Mouse (Mus musculus): ENCODE measurements around the gene Ankrd2.

DNA sequence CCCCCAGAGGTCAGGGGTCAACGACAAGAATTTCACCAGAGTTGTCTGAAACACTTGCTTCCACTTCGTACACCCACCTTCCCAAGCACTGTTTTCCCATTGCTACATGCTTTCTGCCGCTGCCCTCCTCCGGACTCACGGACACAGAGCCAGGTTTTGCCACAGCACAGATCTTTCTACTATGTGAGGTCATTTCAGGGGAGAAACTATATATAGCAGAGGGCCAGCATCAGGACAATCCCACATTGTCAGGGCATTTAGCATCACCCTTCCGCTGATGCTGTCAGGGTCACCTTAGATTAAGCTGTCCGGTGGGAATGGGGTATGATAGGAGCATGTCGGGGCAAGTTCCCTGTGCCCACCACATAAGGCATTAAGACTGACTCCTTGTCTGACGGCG is 38.7 kb upstream of the Ankrd2 start:
- TF ChIP-seq CTCF (IDR thresholded peaks at IDR 0.05; ENCODE audit: low read depth): no peak
- TF ChIP-seq EP300 (IDR thresholded peaks at IDR 0.05; ENCODE audit: low read depth): no peak

All from heart, postnatal 0 days (tissue).